Mouse (Mus musculus): ENCODE data around the gene Cfap61.

The Cfap61 gene

DNA sequence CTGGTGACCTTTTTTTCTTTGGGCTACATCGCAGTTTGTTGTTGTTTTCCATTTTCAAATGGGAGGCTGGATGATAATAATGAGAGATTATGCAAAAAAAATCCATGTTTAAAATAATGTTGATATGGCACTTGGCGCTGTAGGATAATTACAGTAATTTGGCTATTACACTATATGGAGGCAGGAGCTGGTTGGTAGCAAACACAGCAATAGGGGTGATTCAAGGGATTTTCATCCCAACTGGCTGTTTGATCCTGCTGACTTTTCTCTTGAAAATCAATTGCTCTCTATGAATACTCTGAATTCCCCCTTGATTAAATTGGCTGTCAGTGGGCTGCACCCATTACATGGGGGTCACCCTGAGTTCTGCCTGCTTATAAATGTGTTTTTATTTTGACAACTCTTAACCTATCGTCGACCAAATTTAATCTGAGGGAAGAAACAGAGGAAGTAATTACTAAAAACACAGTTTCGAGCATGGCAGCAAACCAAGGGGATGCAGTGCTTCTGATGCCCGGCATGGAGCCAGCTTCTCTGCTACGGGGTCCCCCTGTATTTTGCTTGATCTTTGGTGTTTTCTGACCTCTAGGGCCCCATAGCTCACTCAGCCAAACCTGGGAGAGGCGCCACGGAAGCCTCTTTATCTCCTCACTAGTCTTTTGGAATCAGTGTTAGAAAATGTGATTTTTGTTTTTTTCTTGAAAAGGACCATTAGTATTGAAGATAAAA is 47.9 kb downstream of the Cfap61 start:
- Histone ChIP-seq H3K27me3 (ENCODE audit: insufficient read depth, low read length) (no peaks in the 10 kb centered on the region), H3K4me3 (replicated peaks; ENCODE audit: low read length) (no peak overlapping the region), H3K4me1 (replicated peaks; ENCODE audit: low read depth, low read length) (no peaks in the 10 kb centered on the region), H3K36me3 (ENCODE audit: insufficient read depth, low read length) (no peaks in the 10 kb centered on the region), H3K9me3 (ENCODE audit: low read length) (no peaks in the 10 kb centered on the region)
- no peak for TF ChIP-seq CTCF (conservative IDR thresholded peaks at IDR 0.05; ENCODE audit: low read length)
- TF ChIP-seq NANOG (IDR thresholded peaks at IDR 0.05; ENCODE audit: borderline replicate concordance, low read length) = no peak
- TF ChIP-seq POU5F1 (IDR thresholded peaks at IDR 0.05; ENCODE audit: borderline replicate concordance, low read length) = no peak

DNA sequence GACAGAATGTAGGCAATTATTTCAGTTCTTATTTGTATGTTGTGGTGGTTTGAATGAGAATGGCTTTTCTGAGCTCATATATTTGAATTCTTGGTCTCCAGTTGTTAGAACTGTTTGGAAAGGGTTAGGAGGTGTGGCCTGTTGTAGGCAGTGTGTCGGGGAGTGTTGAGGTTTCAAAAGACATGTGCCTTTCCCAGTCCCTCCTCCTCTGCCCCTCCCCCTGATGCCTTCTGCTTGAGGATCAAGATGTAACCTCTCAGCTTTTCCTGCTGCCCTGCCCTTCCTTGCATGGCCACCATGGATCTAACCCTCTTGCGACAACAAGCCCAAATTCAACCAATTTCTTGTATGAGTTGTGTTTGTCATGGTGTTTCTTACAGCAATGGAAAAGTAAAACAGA is 53.2 kb downstream of the Cfap61 start:
- no peaks in the 10 kb centered on the region for H3K27me3 ChIP-seq (ENCODE audit: insufficient read depth, low read length)
- H3K4me3 ChIP-seq (replicated peaks; ENCODE audit: low read length) = no peak overlapping the region
- H3K9me3 ChIP-seq (ENCODE audit: low read length) = no peaks in the 10 kb centered on the region
- H3K4me1 ChIP-seq (replicated peaks; ENCODE audit: low read depth, low read length) = no peaks in the 10 kb centered on the region
- no peak for TF ChIP-seq POU5F1 (IDR thresholded peaks at IDR 0.05; ENCODE audit: borderline replicate concordance, low read length)
- TF ChIP-seq CTCF (conservative IDR thresholded peaks at IDR 0.05; ENCODE audit: low read length) = no peak
- no peak for TF ChIP-seq NANOG (IDR thresholded peaks at IDR 0.05; ENCODE audit: borderline replicate concordance, low read length)
- no peaks in the 10 kb centered on the region for H3K36me3 ChIP-seq (ENCODE audit: insufficient read depth, low read length)

DNA sequence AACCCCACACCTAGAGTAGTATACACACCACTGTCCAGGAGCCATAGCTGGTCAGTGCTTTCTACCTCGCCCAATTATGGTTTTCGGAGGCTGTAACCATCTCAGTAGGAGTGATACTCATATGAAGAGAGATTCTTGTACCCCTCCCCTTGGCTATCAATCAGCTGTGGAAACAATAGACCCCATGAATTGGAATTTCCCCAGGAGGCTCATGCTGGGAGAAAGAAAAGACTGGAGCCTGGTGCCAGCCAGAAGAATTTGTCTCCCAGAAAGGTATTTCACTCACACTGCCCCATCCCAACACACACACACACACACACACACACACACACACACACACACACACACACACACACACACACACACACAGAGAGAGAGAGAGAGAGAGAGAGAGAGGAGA is 55.9 kb downstream of the Cfap61 start:
- H3K9me3 ChIP-seq (ENCODE audit: low read length) = no peaks in the 10 kb centered on the region
- no peak for TF ChIP-seq NANOG (IDR thresholded peaks at IDR 0.05; ENCODE audit: borderline replicate concordance, low read length)
- TF ChIP-seq CTCF (conservative IDR thresholded peaks at IDR 0.05; ENCODE audit: low read length) = no peak
- TF ChIP-seq POU5F1 (IDR thresholded peaks at IDR 0.05; ENCODE audit: borderline replicate concordance, low read length) = no peak
- no peaks in the 10 kb centered on the region for H3K4me1 ChIP-seq (replicated peaks; ENCODE audit: low read depth, low read length)
- H3K4me3 ChIP-seq (replicated peaks; ENCODE audit: low read length) = no peak overlapping the region
- no peaks in the 10 kb centered on the region for H3K36me3 ChIP-seq (ENCODE audit: insufficient read depth, low read length)
- H3K27me3 ChIP-seq (ENCODE audit: insufficient read depth, low read length) = no peaks in the 10 kb centered on the region

DNA sequence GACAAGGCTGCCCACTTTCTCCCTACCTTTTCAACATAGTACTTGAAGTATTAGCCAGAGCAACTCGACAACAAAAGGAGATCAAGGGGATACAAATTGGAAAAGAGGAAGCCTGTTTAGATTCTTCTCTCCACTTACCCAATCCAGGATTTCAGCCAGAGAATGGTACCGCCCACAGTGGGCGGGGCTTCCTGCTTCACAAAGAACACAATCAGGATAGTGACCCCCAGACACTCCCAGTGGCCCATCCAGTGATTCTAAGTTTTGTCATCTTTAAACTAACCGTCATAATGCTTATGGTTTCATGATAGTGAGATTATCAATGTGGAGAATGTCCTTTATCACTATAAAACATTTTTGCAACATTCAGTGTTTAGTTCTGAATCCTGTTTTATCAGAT is 61.9 kb downstream of the Cfap61 start:
- H3K36me3 ChIP-seq (ENCODE audit: insufficient read depth, low read length) = no peaks in the 10 kb centered on the region
- H3K9me3 ChIP-seq (ENCODE audit: low read length) = no peaks in the 10 kb centered on the region
- peaks cover 6% of the 10 kb centered on the region for H3K4me1 ChIP-seq (replicated peaks; ENCODE audit: low read depth, low read length)
- H3K27me3 ChIP-seq (ENCODE audit: insufficient read depth, low read length) = no peaks in the 10 kb centered on the region
- no peak overlapping the region for H3K4me3 ChIP-seq (replicated peaks; ENCODE audit: low read length)
- TF ChIP-seq POU5F1 (IDR thresholded peaks at IDR 0.05; ENCODE audit: borderline replicate concordance, low read length) (no peak), CTCF (conservative IDR thresholded peaks at IDR 0.05; ENCODE audit: low read length) (no peak), NANOG (IDR thresholded peaks at IDR 0.05; ENCODE audit: borderline replicate concordance, low read length) (no peak)

DNA sequence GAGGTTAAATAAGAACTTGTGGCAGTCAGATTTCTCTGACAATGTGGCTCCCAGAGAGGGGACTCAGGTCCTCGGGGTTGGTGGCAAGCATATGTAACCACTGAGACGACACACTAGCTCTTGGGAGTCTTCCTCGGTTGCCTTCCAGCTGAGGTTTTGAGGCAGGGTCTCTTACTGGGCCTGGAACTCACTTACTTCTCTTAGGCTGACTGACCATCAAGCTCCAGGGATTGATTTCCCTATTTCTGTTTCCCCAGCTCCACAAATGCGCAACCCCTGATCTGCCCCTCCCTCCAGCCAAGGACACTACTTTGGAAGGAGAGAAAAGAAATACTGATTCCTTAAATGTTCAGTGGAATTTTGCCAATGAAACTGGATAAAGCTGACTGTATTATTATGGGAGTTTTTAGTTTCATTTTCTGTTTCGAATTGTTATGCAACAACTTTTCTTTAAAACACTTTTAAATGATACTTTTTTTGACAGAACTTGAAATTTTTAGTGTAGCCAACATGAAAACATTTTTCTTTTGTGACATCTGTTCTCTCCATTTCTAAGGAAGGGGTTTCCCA is 63.5 kb downstream of the Cfap61 start:
- peaks cover 6% of the 10 kb centered on the region for H3K4me1 ChIP-seq (replicated peaks; ENCODE audit: low read depth, low read length)
- no peak overlapping the region for H3K4me3 ChIP-seq (replicated peaks; ENCODE audit: low read length)
- TF ChIP-seq CTCF (conservative IDR thresholded peaks at IDR 0.05; ENCODE audit: low read length) (no peak), POU5F1 (IDR thresholded peaks at IDR 0.05; ENCODE audit: borderline replicate concordance, low read length) (no peak), NANOG (IDR thresholded peaks at IDR 0.05; ENCODE audit: borderline replicate concordance, low read length) (no peak)
- no peaks in the 10 kb centered on the region for H3K27me3 ChIP-seq (ENCODE audit: insufficient read depth, low read length)
- no peaks in the 10 kb centered on the region for H3K9me3 ChIP-seq (ENCODE audit: low read length)
- H3K36me3 ChIP-seq (ENCODE audit: insufficient read depth, low read length) = no peaks in the 10 kb centered on the region

DNA sequence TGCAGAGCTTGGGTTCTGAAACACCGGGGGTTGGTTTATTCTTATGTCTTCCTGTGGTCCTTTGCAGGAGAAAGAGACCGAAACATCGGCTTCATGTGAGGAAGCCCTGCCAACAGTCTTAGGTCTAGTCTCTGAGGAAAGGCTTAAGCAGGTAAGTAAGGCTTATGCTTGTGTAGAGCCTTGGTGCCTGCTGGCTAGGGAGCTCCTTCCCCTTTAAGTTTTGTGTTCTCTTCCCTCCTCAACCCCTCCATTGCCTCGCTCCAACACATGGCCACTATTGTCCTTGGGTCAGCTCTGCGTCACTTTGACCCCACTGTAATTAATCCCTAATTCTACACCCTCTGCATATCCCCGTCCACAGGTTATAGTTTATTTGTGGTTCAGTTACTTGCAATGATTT is 74.2 kb downstream of the Cfap61 start:
- TF ChIP-seq CTCF (conservative IDR thresholded peaks at IDR 0.05; ENCODE audit: low read length) = no peak
- TF ChIP-seq POU5F1 (IDR thresholded peaks at IDR 0.05; ENCODE audit: borderline replicate concordance, low read length) = no peak
- no peak for TF ChIP-seq NANOG (IDR thresholded peaks at IDR 0.05; ENCODE audit: borderline replicate concordance, low read length)
- H3K36me3 ChIP-seq (ENCODE audit: insufficient read depth, low read length) = no peaks in the 10 kb centered on the region
- 0 out of 2 replicates have a peak, but pooled peaks cover 4% of the 10 kb centered on the region for H3K9me3 ChIP-seq (ENCODE audit: low read length)
- H3K27me3 ChIP-seq (ENCODE audit: insufficient read depth, low read length) = no peaks in the 10 kb centered on the region
- H3K4me1 ChIP-seq (replicated peaks; ENCODE audit: low read depth, low read length) = no peaks in the 10 kb centered on the region
- H3K4me3 ChIP-seq (replicated peaks; ENCODE audit: low read length) = no peak overlapping the region

DNA sequence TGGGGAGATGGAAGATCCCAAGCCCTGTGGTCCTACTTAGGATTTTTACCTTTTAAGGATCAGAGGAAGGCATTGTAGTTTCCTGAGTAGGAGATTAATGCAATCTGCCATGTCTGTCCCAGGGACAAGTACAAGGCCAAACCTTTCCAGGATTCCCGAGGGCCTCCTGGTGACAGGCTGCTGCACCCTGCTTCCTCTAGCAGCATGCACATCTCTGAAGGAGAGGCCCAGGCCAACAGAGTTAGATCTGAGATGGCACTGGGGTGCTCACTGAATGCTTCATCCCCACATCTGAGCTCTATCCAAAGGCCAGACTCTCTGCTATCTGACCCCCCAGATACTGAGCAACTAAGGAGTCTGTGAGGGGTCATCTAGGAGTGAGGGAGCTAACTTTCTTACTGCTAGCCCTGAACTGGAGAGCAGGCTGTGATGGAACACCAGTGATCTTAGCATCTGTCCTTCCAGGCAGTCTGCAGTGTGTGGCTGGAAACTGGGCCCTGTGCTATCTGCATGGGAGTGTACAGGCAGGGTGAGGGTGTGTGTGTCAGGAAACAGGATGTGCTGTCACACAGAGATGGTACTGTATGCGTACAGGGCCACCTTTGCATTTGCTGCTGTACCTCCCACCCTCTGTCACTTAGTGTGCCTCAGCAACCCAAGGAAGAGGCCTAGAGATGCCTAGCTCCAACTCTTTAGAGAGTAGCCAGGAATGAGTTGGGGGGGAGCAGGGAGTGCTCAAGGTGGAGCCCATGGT is 75.2 kb downstream of the Cfap61 start:
- Histone ChIP-seq H3K4me1 (replicated peaks; ENCODE audit: low read depth, low read length) (no peaks in the 10 kb centered on the region), H3K36me3 (ENCODE audit: insufficient read depth, low read length) (no peaks in the 10 kb centered on the region), H3K27me3 (ENCODE audit: insufficient read depth, low read length) (no peaks in the 10 kb centered on the region), H3K9me3 (ENCODE audit: low read length) (peaks cover 9% of the 10 kb centered on the region), H3K4me3 (replicated peaks; ENCODE audit: low read length) (no peak overlapping the region)
- TF ChIP-seq CTCF (conservative IDR thresholded peaks at IDR 0.05; ENCODE audit: low read length) (no peak), NANOG (IDR thresholded peaks at IDR 0.05; ENCODE audit: borderline replicate concordance, low read length) (no peak), POU5F1 (IDR thresholded peaks at IDR 0.05; ENCODE audit: borderline replicate concordance, low read length) (no peak)

DNA sequence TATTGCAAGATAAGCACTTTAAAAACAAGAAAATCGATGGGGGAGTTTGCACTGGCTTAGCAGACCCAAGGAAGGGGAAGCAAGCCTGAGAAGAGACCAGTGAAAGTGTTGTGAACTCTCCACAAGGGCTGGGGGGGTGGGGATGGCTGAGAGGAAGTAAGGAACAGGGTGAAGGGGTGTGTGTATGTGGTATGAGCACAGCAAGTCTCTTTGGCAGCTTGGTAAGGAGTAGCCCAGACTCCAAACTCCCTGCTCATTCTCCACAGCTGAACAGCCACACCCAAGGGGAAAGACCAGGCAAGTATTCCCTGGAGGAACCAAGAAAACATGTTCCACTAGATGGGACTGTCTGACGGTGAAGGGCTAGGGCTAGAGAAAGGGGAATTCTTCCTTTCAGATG is 76.2 kb downstream of the Cfap61 start:
- H3K36me3 ChIP-seq (ENCODE audit: insufficient read depth, low read length) = no peaks in the 10 kb centered on the region
- H3K4me3 ChIP-seq (replicated peaks; ENCODE audit: low read length) = no peak overlapping the region
- TF ChIP-seq NANOG (IDR thresholded peaks at IDR 0.05; ENCODE audit: borderline replicate concordance, low read length) (no peak), CTCF (conservative IDR thresholded peaks at IDR 0.05; ENCODE audit: low read length) (no peak), POU5F1 (IDR thresholded peaks at IDR 0.05; ENCODE audit: borderline replicate concordance, low read length) (no peak)
- peaks cover 10% of the 10 kb centered on the region for H3K9me3 ChIP-seq (ENCODE audit: low read length)
- H3K27me3 ChIP-seq (ENCODE audit: insufficient read depth, low read length) = no peaks in the 10 kb centered on the region
- H3K4me1 ChIP-seq (replicated peaks; ENCODE audit: low read depth, low read length) = no peaks in the 10 kb centered on the region

Data from E14TG2a.4 (cell line).